Mouse (Mus musculus): ENCODE results near the gene Ankrd33b. TPM values are rescaled to one million over a fixed set of nuclear protein-coding genes. Genes with fewer than 3 reads are reported as not detected.

Gene Ankrd33b
- total and polyA plus RNA-seq, 2 experiments from 2014 or later = 1.6 TPM

- H3K4me3 ChIP-seq (ENCODE audit: low read length) = no peak overlapping the region
- H3K27ac ChIP-seq = no peak overlapping the region
- H3K9ac ChIP-seq (replicated peaks; ENCODE audit: low read length) = no peak overlapping the region
- no peaks in the 10 kb centered on the region for H3K36me3 ChIP-seq (ENCODE audit: insufficient read depth, low read length)
- H3K4me1 ChIP-seq (ENCODE audit: insufficient read depth, low read length) = peaks cover 16% of the 10 kb centered on the region
- H3K4me2 ChIP-seq (ENCODE audit: low read depth, low read length) = no peak overlapping the region
- TF ChIP-seq CTCF (IDR thresholded peaks at IDR 0.05; ENCODE audit: low read depth) = no peak
- H3K27me3 ChIP-seq (ENCODE audit: insufficient read depth, low read length) = peaks cover 12% of the 10 kb centered on the region; the same call in 1 of the 2 replicates
- DNase-seq (ENCODE audit: low spot score) (no peak), ATAC-seq (no peak)
- WGBS = 74% methylated on average over 8 of the region's 8 CpGs
- no peaks in the 10 kb centered on the region for H3K9me3 ChIP-seq (ENCODE audit: low read length)
Measured at GRCm38 (mm10) chr15:31363981-31364361, 3.6 kb downstream of the Ankrd33b start.

GRCm38 (mm10) chr15:31363241-31363980 is 4.1 kb downstream of the Ankrd33b start:
- no peak overlapping the region for H3K4me2 ChIP-seq (ENCODE audit: low read depth, low read length)
- ATAC-seq = no peak
- WGBS = 93% methylated on average over 13 of the region's 13 CpGs

DNA sequence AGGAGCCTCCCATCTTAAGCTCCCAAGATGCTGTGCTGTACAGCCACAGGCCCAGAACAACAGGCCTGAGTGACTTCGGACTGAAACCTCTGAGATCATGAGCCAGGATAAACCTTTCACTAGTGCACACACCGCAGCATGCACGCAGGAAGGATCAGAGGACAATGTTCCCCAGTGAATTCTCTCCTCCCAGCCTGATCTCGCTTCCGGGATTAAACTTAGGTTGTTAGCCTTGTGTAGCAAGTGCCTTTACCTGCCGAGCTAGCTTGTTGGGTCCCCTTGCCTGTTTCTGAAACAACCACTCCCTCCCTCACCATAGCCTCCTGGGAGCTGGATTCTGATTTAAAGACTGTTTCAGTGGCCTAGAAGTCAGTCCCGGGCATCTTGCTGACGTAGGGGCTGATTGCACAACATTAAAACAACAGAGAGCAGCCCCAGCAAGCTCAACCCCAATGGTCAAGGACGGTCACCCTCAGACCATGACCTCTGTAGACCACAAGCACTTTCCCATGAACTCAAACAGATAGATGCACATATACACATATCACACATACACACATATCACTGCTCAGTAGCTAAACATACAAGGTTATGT is 6.2 kb downstream of the Ankrd33b start:
- 0 out of 2 replicates have a peak, but pooled peaks cover 3% of the 10 kb centered on the region for H3K4me1 ChIP-seq (ENCODE audit: insufficient read depth, low read length)
- H3K9me3 ChIP-seq (ENCODE audit: low read length) = no peaks in the 10 kb centered on the region

More at GRCm38 (mm10) chr15:31363241-31363980, 4.1 kb downstream of the Ankrd33b start:
- DNase-seq (ENCODE audit: low spot score) = no peak
- no peak overlapping the region for H3K4me3 ChIP-seq (ENCODE audit: low read length)
- H3K4me1 ChIP-seq (ENCODE audit: insufficient read depth, low read length) = peaks cover 16% of the 10 kb centered on the region
- no peak for TF ChIP-seq CTCF (IDR thresholded peaks at IDR 0.05; ENCODE audit: low read depth)
- H3K36me3 ChIP-seq (ENCODE audit: insufficient read depth, low read length) = no peaks in the 10 kb centered on the region
- no peak overlapping the region for H3K9ac ChIP-seq (replicated peaks; ENCODE audit: low read length)
- no peaks in the 10 kb centered on the region for H3K9me3 ChIP-seq (ENCODE audit: low read length)
- no peak overlapping the region for H3K27ac ChIP-seq
- peaks cover 7% of the 10 kb centered on the region; the same call in 1 of the 2 replicates for H3K27me3 ChIP-seq (ENCODE audit: insufficient read depth, low read length)

GRCm38 (mm10) chr15:31360593-31360992 is 6.9 kb downstream of the Ankrd33b start:
- no peak overlapping the region for H3K4me2 ChIP-seq (ENCODE audit: low read depth, low read length)
- 82% methylated on average over 6 of the region's 6 CpGs for WGBS
- no peak for ATAC-seq
- no peak for TF ChIP-seq CTCF (IDR thresholded peaks at IDR 0.05; ENCODE audit: low read depth)
- H3K9me3 ChIP-seq (ENCODE audit: low read length) = no peaks in the 10 kb centered on the region
- H3K27me3 ChIP-seq (ENCODE audit: insufficient read depth, low read length) = no peaks in the 10 kb centered on the region
- DNase-seq (ENCODE audit: low spot score) = no peak
- H3K4me3 ChIP-seq (ENCODE audit: low read length) = no peak overlapping the region
- no peak overlapping the region for H3K27ac ChIP-seq
- no peaks in the 10 kb centered on the region for H3K4me1 ChIP-seq (ENCODE audit: insufficient read depth, low read length)
- H3K36me3 ChIP-seq (ENCODE audit: insufficient read depth, low read length) = no peaks in the 10 kb centered on the region
- H3K9ac ChIP-seq (replicated peaks; ENCODE audit: low read length) = no peak overlapping the region

More for the DNA sequence above, 6.2 kb downstream of the Ankrd33b start:
- Histone ChIP-seq H3K9ac (replicated peaks; ENCODE audit: low read length) (no peak overlapping the region), H3K4me2 (ENCODE audit: low read depth, low read length) (no peak overlapping the region), H3K36me3 (ENCODE audit: insufficient read depth, low read length) (no peaks in the 10 kb centered on the region), H3K4me3 (ENCODE audit: low read length) (no peak overlapping the region), H3K27ac (no peak overlapping the region), H3K27me3 (ENCODE audit: insufficient read depth, low read length) (no peaks in the 10 kb centered on the region; the same call in 1 of the 2 replicates)
- no peak for ATAC-seq
- no peak for TF ChIP-seq CTCF (IDR thresholded peaks at IDR 0.05; ENCODE audit: low read depth)
- WGBS = 86% methylated on average over 9 of the region's 9 CpGs
- no peak for DNase-seq (ENCODE audit: low spot score)

DNA sequence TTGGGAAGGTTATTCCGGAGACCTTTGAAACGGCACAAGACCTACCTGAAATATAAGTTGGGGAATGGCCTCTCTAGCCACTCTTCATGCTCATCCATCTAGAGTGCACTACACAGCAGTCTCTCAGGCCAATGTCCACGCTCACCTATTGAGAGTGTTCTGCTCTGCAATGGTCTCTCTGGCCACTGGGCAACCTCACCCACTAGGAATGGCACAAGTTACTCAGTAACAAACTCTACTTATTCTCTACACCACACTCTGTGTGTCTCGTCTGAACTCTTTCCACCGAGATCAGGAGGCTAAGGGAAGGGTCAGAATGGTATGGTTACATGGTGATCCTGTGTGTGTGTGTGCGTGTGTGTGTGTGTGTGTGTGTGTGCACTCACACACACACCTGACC is 7.7 kb downstream of the Ankrd33b start:
- H3K9me3 ChIP-seq (ENCODE audit: low read length) = no peaks in the 10 kb centered on the region
- H3K4me1 ChIP-seq (ENCODE audit: insufficient read depth, low read length) = no peaks in the 10 kb centered on the region
- H3K27me3 ChIP-seq (ENCODE audit: insufficient read depth, low read length) = no peaks in the 10 kb centered on the region
- H3K36me3 ChIP-seq (ENCODE audit: insufficient read depth, low read length) = no peaks in the 10 kb centered on the region
- no peak overlapping the region for H3K4me3 ChIP-seq (ENCODE audit: low read length)
- ATAC-seq (no peak), DNase-seq (ENCODE audit: low spot score) (no peak)
- H3K9ac ChIP-seq (replicated peaks; ENCODE audit: low read length) = no peak overlapping the region
- TF ChIP-seq CTCF (IDR thresholded peaks at IDR 0.05; ENCODE audit: low read depth) = no peak
- no peak overlapping the region for H3K4me2 ChIP-seq (ENCODE audit: low read depth, low read length)
- no peak overlapping the region for H3K27ac ChIP-seq
- WGBS = 95% methylated on average over 6 of the region's 6 CpGs

DNA sequence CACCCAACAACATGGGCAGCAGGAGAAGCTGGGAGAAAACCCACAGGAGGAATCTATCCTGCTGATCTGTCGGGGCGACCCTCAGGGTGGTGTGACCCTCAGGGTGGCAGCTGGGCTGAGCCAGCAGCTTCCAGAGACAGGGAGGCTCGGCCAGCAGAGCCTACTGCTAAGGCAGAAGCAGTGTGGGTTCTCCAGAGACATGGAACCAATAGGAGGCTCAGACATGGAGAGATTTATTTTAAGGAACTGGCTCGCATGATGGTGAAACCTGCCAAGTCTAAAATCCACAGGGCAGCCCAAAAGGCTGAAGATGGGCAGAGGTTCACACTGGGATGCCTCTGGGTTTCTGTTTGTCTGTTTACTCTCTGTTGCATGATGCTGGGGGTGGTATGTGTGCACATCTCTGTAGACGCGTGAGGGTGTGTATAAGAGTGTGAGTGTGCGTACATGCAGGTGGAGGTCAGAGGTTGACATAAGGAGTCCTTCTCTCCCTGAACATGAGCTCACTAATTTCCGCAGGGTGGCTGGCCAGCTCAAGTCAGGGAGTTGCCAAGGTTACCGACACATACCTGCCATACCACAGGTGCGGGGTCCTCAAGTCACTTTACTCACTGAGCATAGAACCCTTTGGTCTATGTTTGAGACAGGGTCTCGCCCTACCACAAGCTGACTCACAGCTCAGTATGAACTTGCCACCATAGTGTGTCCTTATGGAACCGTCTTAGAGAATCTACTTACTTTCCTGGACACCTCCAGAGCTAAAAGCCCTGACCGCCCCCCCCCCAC is 14.8 kb downstream of the Ankrd33b start:
- H3K36me3 ChIP-seq (ENCODE audit: insufficient read depth, low read length) = no peaks in the 10 kb centered on the region
- no peak overlapping the region for H3K4me2 ChIP-seq (ENCODE audit: low read depth, low read length)
- no peak overlapping the region for H3K9ac ChIP-seq (replicated peaks; ENCODE audit: low read length)
- ATAC-seq (no peak), DNase-seq (ENCODE audit: low spot score) (no peak)
- TF ChIP-seq CTCF (IDR thresholded peaks at IDR 0.05; ENCODE audit: low read depth) = no peak
- H3K27ac ChIP-seq = no peak overlapping the region
- 85% methylated on average over 13 of the region's 13 CpGs for WGBS
- H3K9me3 ChIP-seq (ENCODE audit: low read length) = no peaks in the 10 kb centered on the region
- H3K27me3 ChIP-seq (ENCODE audit: insufficient read depth, low read length) = no peaks in the 10 kb centered on the region
- H3K4me3 ChIP-seq (ENCODE audit: low read length) = no peak overlapping the region
- H3K4me1 ChIP-seq (ENCODE audit: insufficient read depth, low read length) = no peaks in the 10 kb centered on the region

Measured in hindbrain, postnatal 0 days (tissue).